Mouse (Mus musculus) spleen, adult 2 months (tissue): ENCODE measurements around the gene Gfod1.

ENCODE experiments used
- CTCF ChIP-seq: fragments of 200-500 bp; IDR thresholded peaks from 2 replicates; pipeline ENCODE4 v1.5.1; 2011; ENCODE audit warnings: mild to moderate bottlenecking, inconsistent platforms; ENCODE audit not compliant: insufficient read depth, insufficient read length, insufficient replicate concordance; ENCODE audit errors: extremely low read depth
- POLR2A ChIP-seq: fragments of 200-500 bp; IDR thresholded peaks from 2 replicates; pipeline ENCODE4 v1.6.1; 2011; ENCODE audit warnings: low read depth, low read length, inconsistent platforms

DNA sequence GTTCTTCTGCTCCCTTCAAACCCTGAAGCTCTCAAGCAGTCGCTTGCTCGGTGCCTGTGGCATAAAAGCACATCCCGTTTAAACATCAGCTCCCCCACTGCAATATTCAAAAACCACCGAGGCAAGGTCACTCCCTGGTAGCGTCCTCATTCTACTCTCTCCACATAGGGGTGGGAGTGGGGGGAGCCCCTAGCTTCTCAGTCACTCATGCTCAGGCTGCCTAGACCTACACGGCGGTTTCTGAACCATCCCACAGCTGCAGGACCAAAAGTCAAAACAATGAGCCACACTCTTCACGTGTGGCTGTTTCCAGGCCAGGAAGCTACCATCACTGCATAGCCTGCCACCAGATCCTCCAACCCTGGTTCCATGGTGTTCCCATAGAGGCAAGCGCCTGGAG lies 53.9 kb downstream of the Gfod1 start:
- TF ChIP-seq POLR2A (no peak), CTCF (no peak)
